ENCODE assay signal across 17 mouse cellular contexts in the genomic region with DNA sequence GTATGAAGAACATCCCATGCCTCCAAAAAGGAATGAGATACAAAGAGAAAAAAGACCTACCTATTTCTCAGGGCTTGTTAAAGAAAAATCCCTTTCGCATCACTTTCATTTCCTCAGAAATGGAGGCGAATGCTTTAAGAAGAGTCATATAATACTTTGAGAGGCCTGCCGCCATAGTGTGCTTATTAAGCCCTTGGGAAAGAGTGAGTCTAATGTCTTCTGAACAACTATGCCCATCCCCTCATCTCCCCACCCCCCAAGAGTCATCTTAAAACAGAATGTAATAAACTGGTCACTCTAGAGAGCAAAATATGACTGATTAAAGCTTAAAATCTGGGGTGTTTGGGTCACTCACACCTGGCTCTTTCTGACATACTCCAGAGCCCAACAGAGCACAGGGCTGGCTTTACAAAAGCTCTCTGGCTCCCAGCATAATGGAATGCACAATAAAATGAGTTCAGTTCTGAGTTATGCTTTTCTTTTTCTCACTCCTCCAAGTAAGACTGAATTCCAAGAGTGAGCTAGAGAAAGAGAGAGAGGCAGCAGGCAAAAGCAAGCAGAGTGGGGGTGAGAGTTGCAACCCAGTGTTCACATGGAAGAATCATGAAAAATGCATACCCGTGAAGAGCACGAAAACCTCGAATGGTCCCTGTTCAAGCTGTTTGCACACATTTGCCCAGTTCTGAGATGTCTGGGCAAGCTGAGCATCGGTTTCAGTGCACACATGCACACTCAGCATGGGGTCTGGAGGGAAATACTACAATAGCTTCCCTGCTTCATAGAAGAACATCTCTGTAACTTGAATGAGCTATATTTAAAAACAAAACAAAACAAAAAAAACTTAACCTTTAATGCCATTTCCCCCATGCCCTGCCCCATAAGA.
DNase-seq lines count a peak whose midpoint lies in the region; ATAC-seq lines count a peak whose summit lies in the region.
"Had no signal": no experiment of that assay in that cellular context is flagged by ENCODE, and none has a peak within 500 bp of the region (broad histone marks: within the 10 kb centered on the region; RNA-seq: fewer than 3 reads in every experiment).

No protein-coding gene starts in this region.

- DNase-seq in cerebellum, postnatal 14 days, result peak; percentile 66 to 74
- no peak for DNase-seq in cerebellum, adult 9-10 months
- no peak for DNase-seq in midbrain, embryonic 11.5 days (ENCODE audit: low spot score, missing footprints)
- DNase-seq in adrenal gland, adult 8-10 months, result no peak
- DNase-seq: cerebellum, adult 11 months; embryo, embryonic 11 days; gastrocnemius, postnatal 10 days; kidney, adult 9 months had no signal

- no peaks in the 10 kb centered on the region for H3K9me3 ChIP-seq in hindbrain, embryonic 15.5 days
- no peaks in the 10 kb centered on the region for H3K9me3 ChIP-seq in hindbrain, embryonic 16.5 days (ENCODE audit: control insufficient read depth, low read length)
- no peaks in the 10 kb centered on the region for H3K9me3 ChIP-seq in midbrain, embryonic 16.5 days (replicated peaks; ENCODE audit: control insufficient read depth, low read length, poor library complexity, severe bottlenecking)
- H3K9me3 ChIP-seq in midbrain, embryonic 11.5 days (ENCODE audit: control insufficient read depth, low read length), result peaks cover 2% of the 10 kb centered on the region; the same call in 1 of the 2 replicates
- no peaks in the 10 kb centered on the region for H3K9me3 ChIP-seq in limb, embryonic 15.5 days
- H3K9me3 ChIP-seq: liver, embryonic 15.5 days had no signal

- no peak overlapping the region for H3K9ac ChIP-seq in hindbrain, embryonic 15.5 days
- H3K9ac ChIP-seq in hindbrain, embryonic 16.5 days (ENCODE audit: low read depth, low read length), result no peak overlapping the region
- no peak overlapping the region for H3K9ac ChIP-seq in midbrain, embryonic 16.5 days (ENCODE audit: low read depth, low read length)
- H3K9ac ChIP-seq in midbrain, embryonic 11.5 days (ENCODE audit: low read length), result no peak overlapping the region
- H3K9ac ChIP-seq in limb, embryonic 15.5 days, result no peak overlapping the region
- H3K9ac ChIP-seq: hindbrain, embryonic 12.5 days; liver, embryonic 15.5 days had no signal

- no peaks in the 10 kb centered on the region for H3K36me3 ChIP-seq in hindbrain, embryonic 15.5 days
- no peaks in the 10 kb centered on the region for H3K36me3 ChIP-seq in hindbrain, embryonic 16.5 days (ENCODE audit: control insufficient read depth, insufficient read depth, low read length)
- H3K36me3 ChIP-seq in midbrain, embryonic 16.5 days (ENCODE audit: control insufficient read depth, insufficient read depth, low read length), result no peaks in the 10 kb centered on the region
- H3K36me3 ChIP-seq in midbrain, embryonic 11.5 days (ENCODE audit: control insufficient read depth, insufficient read depth, low read length), result no peaks in the 10 kb centered on the region
- H3K36me3 ChIP-seq in limb, embryonic 15.5 days, result no peaks in the 10 kb centered on the region
- H3K36me3 ChIP-seq: hindbrain, embryonic 12.5 days; liver, embryonic 15.5 days had no signal

- peaks cover 11% of the 10 kb centered on the region; the same call in 1 of the 2 replicates for H3K4me1 ChIP-seq in hindbrain, embryonic 15.5 days (replicated peaks)
- peaks cover 5% of the 10 kb centered on the region; the same call in 1 of the 2 replicates for H3K4me1 ChIP-seq in hindbrain, embryonic 16.5 days (ENCODE audit: control insufficient read depth, insufficient read depth, low read depth, low read length)
- H3K4me1 ChIP-seq in midbrain, embryonic 16.5 days (ENCODE audit: control insufficient read depth, insufficient read depth, low read length), result no peaks in the 10 kb centered on the region; the same call in 1 of the 2 replicates
- H3K4me1 ChIP-seq in midbrain, embryonic 11.5 days (ENCODE audit: control insufficient read depth, insufficient read depth, low read length), result no peaks in the 10 kb centered on the region
- peaks cover 17% of the 10 kb centered on the region; the same call in 1 of the 2 replicates for H3K4me1 ChIP-seq in limb, embryonic 15.5 days
- H3K4me1 ChIP-seq: liver, embryonic 15.5 days had no signal

- H3K4me2 ChIP-seq in hindbrain, embryonic 15.5 days, result no peak overlapping the region
- H3K4me2 ChIP-seq in hindbrain, embryonic 16.5 days (ENCODE audit: low read length), result no peak overlapping the region
- no peak overlapping the region for H3K4me2 ChIP-seq in midbrain, embryonic 16.5 days (ENCODE audit: low read length)
- no peak overlapping the region for H3K4me2 ChIP-seq in midbrain, embryonic 11.5 days
- H3K4me2 ChIP-seq in limb, embryonic 15.5 days, result no peak overlapping the region
- H3K4me2 ChIP-seq: hindbrain, embryonic 12.5 days; liver, embryonic 15.5 days had no signal

- no peaks in the 10 kb centered on the region for H3K27me3 ChIP-seq in hindbrain, embryonic 15.5 days
- no peaks in the 10 kb centered on the region for H3K27me3 ChIP-seq in hindbrain, embryonic 16.5 days (replicated peaks; ENCODE audit: control insufficient read depth, insufficient read depth, low read length)
- H3K27me3 ChIP-seq in midbrain, embryonic 16.5 days (ENCODE audit: control insufficient read depth, insufficient read depth, low read depth, low read length), result no peaks in the 10 kb centered on the region
- no peaks in the 10 kb centered on the region for H3K27me3 ChIP-seq in midbrain, embryonic 11.5 days (ENCODE audit: control insufficient read depth, insufficient read depth, low read length)
- H3K27me3 ChIP-seq in limb, embryonic 15.5 days, result no peaks in the 10 kb centered on the region
- H3K27me3 ChIP-seq: CH12.LX; hindbrain, embryonic 12.5 days; liver, embryonic 15.5 days had no signal

- WGBS in hindbrain, embryonic 15.5 days, result 68% methylated on average over 7 of the region's 7 CpGs
- WGBS in hindbrain, embryonic 16.5 days, result 68% methylated on average over 7 of the region's 7 CpGs
- 59% methylated on average over 7 of the region's 7 CpGs for WGBS in midbrain, embryonic 16.5 days
- WGBS in midbrain, embryonic 11.5 days, result 83% methylated on average over 7 of the region's 7 CpGs
- 52% methylated on average over 7 of the region's 7 CpGs for WGBS in limb, embryonic 15.5 days

- H3K4me3 ChIP-seq in hindbrain, embryonic 15.5 days, result no peak overlapping the region
- H3K4me3 ChIP-seq in hindbrain, embryonic 16.5 days (ENCODE audit: low read length), result no peak overlapping the region
- no peak overlapping the region for H3K4me3 ChIP-seq in midbrain, embryonic 16.5 days (ENCODE audit: low read depth, low read length)
- H3K4me3 ChIP-seq in midbrain, embryonic 11.5 days (ENCODE audit: low read depth, low read length), result no peak overlapping the region
- H3K4me3 ChIP-seq in limb, embryonic 15.5 days, result no peak overlapping the region
- H3K4me3 ChIP-seq: hindbrain, embryonic 12.5 days; liver, embryonic 15.5 days had no signal

- no peak for ATAC-seq in hindbrain, embryonic 15.5 days (ENCODE audit: low FRiP score, low read depth)
- ATAC-seq in hindbrain, embryonic 16.5 days, result no peak
- ATAC-seq in midbrain, embryonic 16.5 days, result peak; percentile 25; the same call in 1 of the 2 replicates
- ATAC-seq in midbrain, embryonic 11.5 days (ENCODE audit: low FRiP score), result no peak
- ATAC-seq in limb, embryonic 15.5 days (ENCODE audit: insufficient number of reproducible peaks, low FRiP score, low TSS enrichment, low read depth), result 0 out of 2 replicates have a peak, but pooled peaks have one; percentile 61
- ATAC-seq: forebrain, embryonic 16.5 days; lung, postnatal 0 days had no signal

- H3K27ac ChIP-seq in hindbrain, embryonic 15.5 days (replicated peaks), result 0 out of 2 replicates have a peak overlapping the region, but pooled peaks have one; percentile 30
- H3K27ac ChIP-seq in hindbrain, embryonic 16.5 days (ENCODE audit: low read depth, low read length), result no peak overlapping the region
- H3K27ac ChIP-seq in midbrain, embryonic 16.5 days (ENCODE audit: low read length), result no peak overlapping the region
- H3K27ac ChIP-seq in midbrain, embryonic 11.5 days (ENCODE audit: low read depth, low read length), result no peak overlapping the region
- peak overlapping the region; percentile 75 for H3K27ac ChIP-seq in limb, embryonic 15.5 days
- H3K27ac ChIP-seq: hindbrain, embryonic 12.5 days; liver, embryonic 15.5 days had no signal

Comparison
In these comparisons a context has a peak if more than half of its experiments do, and no peak if none do; other contexts are left out.
1. DNase-seq: peak in cerebellum, postnatal 14 days (2 of 2); none in cerebellum, adult 9-10 months (single experiment), midbrain, embryonic 11.5 days (single experiment) and adrenal gland, adult 8-10 months (single experiment).
2. ATAC-seq: peak in midbrain, embryonic 16.5 days (single experiment) and limb, embryonic 15.5 days (single experiment); none in hindbrain, embryonic 15.5 days (single experiment), hindbrain, embryonic 16.5 days (single experiment) and midbrain, embryonic 11.5 days (single experiment).
3. H3K27ac ChIP-seq: peak in hindbrain, embryonic 15.5 days (single experiment) and limb, embryonic 15.5 days (single experiment); none in hindbrain, embryonic 16.5 days (single experiment), midbrain, embryonic 16.5 days (single experiment) and midbrain, embryonic 11.5 days (single experiment).